Mouse (Mus musculus) neural tube, embryonic 11.5 days (tissue): ENCODE results near the gene Suclg2. TPM values are rescaled to one million over a fixed set of nuclear protein-coding genes. Genes with fewer than 3 reads are reported as not detected.

ENCODE experiments used
- ATAC-seq: fragments of 200-750 bp; cut with Nextera tagmentation; 2 replicates; pipeline ENCODE4 v1.8.0; 2017; ENCODE audit warnings: moderate number of reproducible peaks, mild to moderate bottlenecking, moderate TSS enrichment, moderate library complexity; ENCODE audit not compliant: insufficient read depth, low FRiP score, low TSS enrichment
- DNase-seq: peaks from one replicate; pipeline ENCODE4 v3.0.0-alpha.2; 2015; ENCODE audit warnings: low spot score
- H3K27ac ChIP-seq: fragments of 300-500 bp; sonication (generic); 2 replicates; pipeline ENCODE4 v1.5.1; 2014; ENCODE audit warnings: low read depth, mild to moderate bottlenecking, low read length
- H3K27me3 ChIP-seq: fragments of 300-500 bp; sonication (generic); 2 replicates; pipeline ENCODE4 v1.6.1; 2014; ENCODE audit warnings: mild to moderate bottlenecking, low read length, mixed read lengths; ENCODE audit not compliant: control insufficient read depth, insufficient read depth
- H3K36me3 ChIP-seq: fragments of 300-500 bp; sonication (generic); 2 replicates; pipeline ENCODE4 v1.6.1; 2014; ENCODE audit warnings: mild to moderate bottlenecking, low read length, moderate library complexity, mixed read lengths; ENCODE audit not compliant: control insufficient read depth, insufficient read depth
- H3K4me1 ChIP-seq: fragments of 300-500 bp; sonication (generic); 2 replicates; pipeline ENCODE4 v1.6.1; 2014; ENCODE audit warnings: low read length, mixed read lengths; ENCODE audit not compliant: control insufficient read depth, insufficient read depth
- H3K4me2 ChIP-seq: fragments of 300-500 bp; sonication (generic); 2 replicates; pipeline ENCODE4 v1.6.1; 2014; ENCODE audit warnings: low read depth, mild to moderate bottlenecking, moderate library complexity
- H3K4me3 ChIP-seq: fragments of 300-500 bp; sonication (generic); 2 replicates; pipeline ENCODE4 v1.5.1; 2014; ENCODE audit warnings: low read depth, low read length
- H3K9ac ChIP-seq: fragments of 300-500 bp; sonication (generic); 2 replicates; pipeline ENCODE4 v1.6.1; 2014; ENCODE audit warnings: mild to moderate bottlenecking, low read length
- H3K9me3 ChIP-seq: fragments of 300-500 bp; sonication (generic); 2 replicates; pipeline ENCODE4 v1.6.1; 2016; ENCODE audit warnings: low read length; ENCODE audit not compliant: control insufficient read depth
- WGBS: fragments of 180-500 bp; shearing (Covaris S2); extraction: QIAGEN DNeasy Blood & Tissue Kit; methylation state at CpG from one replicate; pipeline ENCODE4 v1.1.7; 2014; 5-methylcytosine and 5-hydroxymethylcytosine counted together
- polyA plus RNA-seq: library from polyadenylated mRNA; unstranded; fragments of >200 nt; fragmentation: Nextera tagmentation; extraction: Ambion mirVana; gene quantifications from 2 replicates; pipeline ENCODE4 v1.2.1, GENCODE M21; 2014

The Suclg2 gene
- polyA plus RNA-seq, 1 experiment from 2014 or later, result 41.7 TPM

- H3K36me3 ChIP-seq, result no peaks in the 10 kb centered on the region
- H3K4me3 ChIP-seq, result no peak overlapping the region
- WGBS, result 21% methylated on average over 4 of the region's 4 CpGs
- DNase-seq (peak; percentile 38), ATAC-seq (no peak)
- H3K4me2 ChIP-seq, result no peak overlapping the region
- H3K27me3 ChIP-seq, result no peaks in the 10 kb centered on the region
- H3K9me3 ChIP-seq, result no peaks in the 10 kb centered on the region
- no peak overlapping the region for H3K9ac ChIP-seq
- no peak overlapping the region for H3K27ac ChIP-seq
- 0 out of 2 replicates have a peak, but pooled peaks cover 5% of the 10 kb centered on the region for H3K4me1 ChIP-seq
These were observed 143.1 kb downstream of the Suclg2 start for GRCm38 (mm10) chr6:95575531-95575930.

GRCm38 (mm10) chr6:95574867-95575266 lies 143.7 kb downstream of the Suclg2 start:
- 4% methylated on average over 3 of the region's 3 CpGs for WGBS
- DNase-seq (peak; percentile 41), ATAC-seq (peak; percentile 81)
- H3K4me3 ChIP-seq, result no peak overlapping the region
- 0 out of 2 replicates have a peak, but pooled peaks cover 5% of the 10 kb centered on the region for H3K4me1 ChIP-seq
- no peaks in the 10 kb centered on the region for H3K9me3 ChIP-seq
- H3K27me3 ChIP-seq, result no peaks in the 10 kb centered on the region
- H3K27ac ChIP-seq, result no peak overlapping the region
- H3K4me2 ChIP-seq, result no peak overlapping the region
- no peaks in the 10 kb centered on the region for H3K36me3 ChIP-seq
- no peak overlapping the region for H3K9ac ChIP-seq

GRCm38 (mm10) chr6:95574389-95574788 lies 144.2 kb downstream of the Suclg2 start:
- H3K9ac ChIP-seq, result no peak overlapping the region
- 23% methylated on average over 4 of the region's 4 CpGs for WGBS
- no peaks in the 10 kb centered on the region for H3K9me3 ChIP-seq
- DNase-seq (no peak), ATAC-seq (no peak)
- H3K27me3 ChIP-seq, result no peaks in the 10 kb centered on the region
- no peaks in the 10 kb centered on the region for H3K36me3 ChIP-seq
- no peak overlapping the region for H3K4me3 ChIP-seq
- H3K4me1 ChIP-seq, result 0 out of 2 replicates have a peak, but pooled peaks cover 5% of the 10 kb centered on the region
- H3K27ac ChIP-seq, result no peak overlapping the region
- no peak overlapping the region for H3K4me2 ChIP-seq

GRCm38 (mm10) chr6:95573035-95573759 lies 145.4 kb downstream of the Suclg2 start:
- Histone ChIP-seq H3K27ac (no peak overlapping the region), H3K36me3 (no peaks in the 10 kb centered on the region), H3K4me1 (0 out of 2 replicates have a peak, but pooled peaks cover 5% of the 10 kb centered on the region), H3K4me2 (no peak overlapping the region), H3K9ac (no peak overlapping the region), H3K27me3 (no peaks in the 10 kb centered on the region), H3K9me3 (no peaks in the 10 kb centered on the region), H3K4me3 (no peak overlapping the region)
- 84% methylated on average over 3 of the region's 3 CpGs for WGBS
- ATAC-seq, result no peak
- DNase-seq, result no peak

GRCm38 (mm10) chr6:95571620-95572019 lies 147.0 kb downstream of the Suclg2 start:
- no peak overlapping the region for H3K4me2 ChIP-seq
- no peak overlapping the region for H3K27ac ChIP-seq
- no peak overlapping the region for H3K9ac ChIP-seq
- ATAC-seq (no peak; the same call in 1 of the 2 replicates), DNase-seq (no peak)
- no peaks in the 10 kb centered on the region for H3K36me3 ChIP-seq
- H3K4me1 ChIP-seq, result 0 out of 2 replicates have a peak, but pooled peaks cover 5% of the 10 kb centered on the region
- H3K4me3 ChIP-seq, result no peak overlapping the region
- H3K27me3 ChIP-seq, result no peaks in the 10 kb centered on the region
- 63% methylated on average over 3 of the region's 3 CpGs for WGBS
- H3K9me3 ChIP-seq, result no peaks in the 10 kb centered on the region

- no peak for DNase-seq
- no peak for ATAC-seq
- H3K4me2 ChIP-seq, result no peak overlapping the region
These were observed 155.1 kb downstream of the Suclg2 start for GRCm38 (mm10) chr6:95563355-95564009.

GRCm38 (mm10) chr6:95556320-95556719 lies 162.3 kb downstream of the Suclg2 start:
- no peak overlapping the region for H3K4me2 ChIP-seq
- no peaks in the 10 kb centered on the region for H3K27me3 ChIP-seq
- H3K9ac ChIP-seq, result no peak overlapping the region
- no peaks in the 10 kb centered on the region for H3K36me3 ChIP-seq
- 95% methylated on average over 6 of the region's 6 CpGs for WGBS
- H3K27ac ChIP-seq, result no peak overlapping the region
- DNase-seq, result no peak
- H3K4me1 ChIP-seq, result no peaks in the 10 kb centered on the region; the same call in 1 of the 2 replicates
- H3K4me3 ChIP-seq, result no peak overlapping the region
- no peak for ATAC-seq
- no peaks in the 10 kb centered on the region for H3K9me3 ChIP-seq

More at GRCm38 (mm10) chr6:95563355-95564009, 155.1 kb downstream of the Suclg2 start:
- Histone ChIP-seq H3K4me1 (no peaks in the 10 kb centered on the region), H3K36me3 (no peaks in the 10 kb centered on the region), H3K27me3 (no peaks in the 10 kb centered on the region), H3K4me3 (no peak overlapping the region), H3K9me3 (no peaks in the 10 kb centered on the region), H3K9ac (no peak overlapping the region), H3K27ac (no peak overlapping the region)
- 96% methylated on average over 2 of the region's 2 CpGs for WGBS

- Histone ChIP-seq H3K27ac (no peak overlapping the region), H3K9ac (no peak overlapping the region), H3K4me1 (no peaks in the 10 kb centered on the region; the same call in 1 of the 2 replicates), H3K36me3 (no peaks in the 10 kb centered on the region), H3K27me3 (no peaks in the 10 kb centered on the region), H3K9me3 (no peaks in the 10 kb centered on the region), H3K4me2 (no peak overlapping the region), H3K4me3 (no peak overlapping the region)
- WGBS, result 83% methylated on average over 6 of the region's 6 CpGs
- DNase-seq, result no peak
- no peak for ATAC-seq
These were observed 166.2 kb downstream of the Suclg2 start for GRCm38 (mm10) chr6:95552339-95552950.
